Mouse (Mus musculus): Measurements from ENCODE around the gene Slc39a11. TPM values are rescaled to one million over a fixed set of nuclear protein-coding genes. Genes with fewer than 3 reads are reported as not detected.

Gene Slc39a11
- polyA plus RNA-seq, 1 experiment from 2014 or later, result 25.4 TPM

DNA sequence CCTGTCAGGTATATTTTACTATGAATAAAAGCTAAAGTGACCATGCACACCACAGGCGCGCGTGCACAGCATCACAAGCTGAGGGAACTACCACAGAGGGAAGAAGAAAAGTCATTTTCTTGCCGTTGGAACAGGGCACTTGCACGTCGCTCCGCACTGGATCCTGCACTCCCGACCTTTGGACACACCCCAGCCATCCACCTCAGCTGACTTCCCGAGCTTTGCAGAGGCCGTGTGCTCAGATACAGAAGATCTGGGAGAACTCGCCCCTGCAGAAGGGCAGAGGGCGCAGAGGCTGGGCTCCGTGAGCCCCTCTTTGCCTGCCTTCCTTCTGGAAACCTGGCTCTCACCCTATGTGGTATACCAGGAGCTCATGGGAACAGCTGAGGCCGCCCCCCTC is 359.0 kb downstream of the Slc39a11 start:
- ATAC-seq (ENCODE audit: low FRiP score, low TSS enrichment), result 0 out of 2 replicates have a peak, but pooled peaks have one; percentile 6
- Histone ChIP-seq H3K4me2 (replicated peaks; ENCODE audit: low read depth, low read length) (no peak overlapping the region), H3K9me3 (ENCODE audit: low read length) (no peaks in the 10 kb centered on the region), H3K4me3 (ENCODE audit: low read length) (no peak overlapping the region), H3K27ac (ENCODE audit: low read length) (no peak overlapping the region), H3K36me3 (ENCODE audit: insufficient read depth, low read length) (no peaks in the 10 kb centered on the region), H3K27me3 (ENCODE audit: insufficient read depth, low read length) (no peaks in the 10 kb centered on the region), H3K4me1 (ENCODE audit: insufficient read depth, low read length) (peaks cover 16% of the 10 kb centered on the region), H3K9ac (replicated peaks; ENCODE audit: low read length) (no peak overlapping the region)
- 76% methylated on average over 14 of the region's 14 CpGs for WGBS

DNA sequence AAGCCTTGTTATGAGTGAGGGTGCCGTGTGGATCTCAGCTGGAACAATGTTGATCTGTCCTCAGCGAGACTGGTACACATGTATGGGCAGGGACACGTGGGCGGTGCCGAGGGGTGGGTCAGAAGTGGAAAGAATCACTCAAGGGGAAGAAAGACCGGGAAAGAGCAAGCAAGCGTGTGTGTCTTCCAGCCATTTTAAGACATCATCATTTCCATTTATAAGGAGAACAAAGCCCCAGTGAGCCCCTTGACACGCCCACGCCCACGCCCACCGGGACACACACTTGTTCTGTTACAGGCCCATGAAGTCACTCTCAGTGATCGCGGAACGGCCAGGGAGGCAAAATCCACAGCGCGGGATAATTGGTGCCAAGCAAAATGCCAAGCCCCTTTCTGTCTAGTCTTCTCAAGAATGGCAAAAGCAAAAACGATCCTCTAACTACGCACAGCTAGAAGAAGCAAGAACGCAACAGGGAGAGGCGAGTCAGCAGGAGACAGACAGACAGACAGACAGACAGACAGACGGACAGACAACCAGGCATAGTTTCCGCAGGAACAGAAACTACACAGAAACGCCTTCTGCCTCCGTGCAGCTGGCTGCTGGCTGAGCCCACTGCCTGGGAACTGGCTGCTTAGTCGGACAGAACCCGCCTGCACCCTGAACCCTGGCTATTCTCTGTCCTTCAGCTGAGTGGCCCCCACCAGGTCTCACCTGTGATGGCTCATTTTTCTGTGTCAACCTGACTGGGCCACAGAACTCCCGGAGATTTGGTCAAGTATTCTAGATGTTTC is 364.7 kb downstream of the Slc39a11 start:
- Histone ChIP-seq H3K9me3 (ENCODE audit: low read length) (no peaks in the 10 kb centered on the region), H3K4me1 (ENCODE audit: insufficient read depth, low read length) (peaks cover 28% of the 10 kb centered on the region), H3K4me3 (ENCODE audit: low read length) (no peak overlapping the region), H3K36me3 (ENCODE audit: insufficient read depth, low read length) (no peaks in the 10 kb centered on the region), H3K27me3 (ENCODE audit: insufficient read depth, low read length) (no peaks in the 10 kb centered on the region), H3K27ac (ENCODE audit: low read length) (no peak overlapping the region), H3K4me2 (replicated peaks; ENCODE audit: low read depth, low read length) (peak overlapping the region; percentile 26), H3K9ac (replicated peaks; ENCODE audit: low read length) (no peak overlapping the region)
- WGBS, result 71% methylated on average over 27 of the region's 27 CpGs
- ATAC-seq (ENCODE audit: low FRiP score, low TSS enrichment), result no peak

DNA sequence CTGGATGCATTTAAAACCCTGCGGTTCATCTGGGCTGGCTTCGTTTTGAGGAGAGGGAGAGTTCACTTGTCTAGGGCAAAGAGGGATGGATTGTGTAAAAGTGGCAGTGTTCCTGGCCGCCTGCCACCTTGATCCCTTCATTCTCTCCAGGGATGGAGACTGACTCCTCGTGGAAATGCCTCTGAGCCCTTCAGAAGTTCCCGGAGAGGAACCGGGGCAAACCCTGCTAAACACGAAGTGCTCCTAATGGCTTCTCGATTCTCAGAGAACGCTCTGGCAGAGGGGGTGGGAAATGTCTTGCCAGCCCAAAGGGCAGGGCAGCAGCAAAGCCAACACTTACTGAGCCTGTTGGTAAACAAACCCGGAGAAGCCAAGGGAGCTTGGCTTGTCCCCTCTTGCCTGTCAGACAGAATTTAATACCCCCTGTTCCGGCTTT is 366.5 kb downstream of the Slc39a11 start:
- Histone ChIP-seq H3K4me3 (ENCODE audit: low read length) (no peak overlapping the region), H3K27me3 (ENCODE audit: insufficient read depth, low read length) (no peaks in the 10 kb centered on the region), H3K9me3 (ENCODE audit: low read length) (no peaks in the 10 kb centered on the region), H3K4me1 (ENCODE audit: insufficient read depth, low read length) (peaks cover 28% of the 10 kb centered on the region), H3K27ac (ENCODE audit: low read length) (no peak overlapping the region), H3K9ac (replicated peaks; ENCODE audit: low read length) (peak overlapping the region; percentile 31; the same call in 1 of the 2 replicates), H3K4me2 (replicated peaks; ENCODE audit: low read depth, low read length) (no peak overlapping the region), H3K36me3 (ENCODE audit: insufficient read depth, low read length) (no peaks in the 10 kb centered on the region)
- ATAC-seq (ENCODE audit: low FRiP score, low TSS enrichment), result no peak; the same call in 1 of the 2 replicates
- WGBS, result 19% methylated on average over 11 of the region's 11 CpGs

DNA sequence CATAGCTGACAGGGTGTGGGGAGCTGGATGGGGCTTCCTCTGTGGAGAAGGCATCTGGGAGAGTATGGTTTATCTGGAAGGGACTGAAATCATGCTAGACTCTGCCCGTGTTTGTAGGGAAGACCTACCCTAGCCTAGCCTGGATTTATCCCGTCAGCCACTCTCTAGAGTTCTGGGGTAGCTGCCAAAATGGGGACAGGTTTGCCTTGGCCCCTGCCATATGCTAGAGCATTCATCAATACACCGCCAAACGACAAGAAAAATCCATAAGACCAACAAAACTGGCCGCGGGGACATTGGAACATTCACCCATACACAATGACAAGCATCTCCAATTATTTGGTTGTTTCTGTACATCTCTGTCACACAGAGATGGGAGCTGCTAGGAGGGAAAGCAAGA is 371.6 kb downstream of the Slc39a11 start:
- no peaks in the 10 kb centered on the region for H3K27me3 ChIP-seq (ENCODE audit: insufficient read depth, low read length)
- ATAC-seq (ENCODE audit: low FRiP score, low TSS enrichment), result no peak
- no peak overlapping the region for H3K27ac ChIP-seq (ENCODE audit: low read length)
- no peak overlapping the region for H3K9ac ChIP-seq (replicated peaks; ENCODE audit: low read length)
- no peak overlapping the region for H3K4me2 ChIP-seq (replicated peaks; ENCODE audit: low read depth, low read length)
- H3K4me1 ChIP-seq (ENCODE audit: insufficient read depth, low read length), result peaks cover 13% of the 10 kb centered on the region
- H3K4me3 ChIP-seq (ENCODE audit: low read length), result no peak overlapping the region
- H3K36me3 ChIP-seq (ENCODE audit: insufficient read depth, low read length), result no peaks in the 10 kb centered on the region
- H3K9me3 ChIP-seq (ENCODE audit: low read length), result no peaks in the 10 kb centered on the region
- 92% methylated on average over 6 of the region's 6 CpGs for WGBS

DNA sequence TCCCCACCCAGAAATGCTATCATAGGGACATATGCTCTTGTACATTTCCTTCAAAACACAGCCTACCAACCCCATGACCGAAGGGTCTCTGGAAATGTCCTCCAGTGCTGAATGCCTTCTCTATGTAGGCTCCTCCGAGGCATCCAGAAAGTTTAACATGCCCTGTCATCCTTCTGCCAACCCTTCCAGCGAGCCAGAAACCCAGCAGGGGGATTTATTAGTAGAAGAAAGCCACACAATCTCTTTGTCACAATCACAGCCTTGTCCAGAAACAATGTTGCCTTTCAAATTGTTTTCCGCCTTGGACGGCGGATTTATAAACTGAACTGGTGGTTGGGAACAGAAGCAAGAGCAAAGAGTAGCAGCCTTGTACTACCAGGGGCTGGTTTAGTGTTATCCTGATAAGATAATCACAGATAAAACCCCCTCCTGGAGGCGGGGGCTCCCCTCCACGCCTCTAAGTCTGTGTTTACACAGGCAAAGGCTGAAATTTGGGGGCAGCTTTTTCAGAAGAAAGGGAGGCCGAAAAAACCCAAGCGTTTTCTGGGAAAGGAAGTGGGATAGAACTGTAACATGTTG is 372.8 kb downstream of the Slc39a11 start:
- no peak overlapping the region for H3K4me3 ChIP-seq (ENCODE audit: low read length)
- no peak overlapping the region for H3K4me2 ChIP-seq (replicated peaks; ENCODE audit: low read depth, low read length)
- no peak overlapping the region for H3K27ac ChIP-seq (ENCODE audit: low read length)
- H3K27me3 ChIP-seq (ENCODE audit: insufficient read depth, low read length), result no peaks in the 10 kb centered on the region
- peaks cover 4% of the 10 kb centered on the region; the same call in 1 of the 2 replicates for H3K4me1 ChIP-seq (ENCODE audit: insufficient read depth, low read length)
- ATAC-seq (ENCODE audit: low FRiP score, low TSS enrichment), result no peak
- H3K9me3 ChIP-seq (ENCODE audit: low read length), result no peaks in the 10 kb centered on the region
- 77% methylated on average over 10 of the region's 10 CpGs for WGBS
- no peak overlapping the region for H3K9ac ChIP-seq (replicated peaks; ENCODE audit: low read length)
- no peaks in the 10 kb centered on the region for H3K36me3 ChIP-seq (ENCODE audit: insufficient read depth, low read length)

DNA sequence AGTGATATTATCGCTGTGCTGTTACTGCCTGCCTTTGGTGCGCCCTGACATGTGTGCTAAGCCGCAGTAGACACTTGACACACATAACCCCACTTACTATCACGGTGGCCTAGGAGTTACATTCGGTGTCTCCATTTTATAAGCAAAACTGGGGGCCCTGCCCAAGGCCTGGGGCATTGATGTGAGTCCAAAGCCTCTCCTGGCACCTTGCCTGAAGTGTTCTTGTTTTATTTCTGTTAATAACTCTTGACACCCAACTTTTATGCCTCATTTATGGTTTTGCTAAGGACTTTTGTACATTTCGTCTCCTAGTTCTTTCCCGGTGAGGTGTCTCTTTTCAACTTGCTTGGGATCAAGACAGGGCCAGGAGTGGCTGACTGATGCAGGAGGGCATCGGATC is 373.4 kb downstream of the Slc39a11 start:
- Histone ChIP-seq H3K27ac (ENCODE audit: low read length) (no peak overlapping the region), H3K4me3 (ENCODE audit: low read length) (no peak overlapping the region), H3K4me1 (ENCODE audit: insufficient read depth, low read length) (no peaks in the 10 kb centered on the region), H3K36me3 (ENCODE audit: insufficient read depth, low read length) (no peaks in the 10 kb centered on the region), H3K27me3 (ENCODE audit: insufficient read depth, low read length) (no peaks in the 10 kb centered on the region), H3K4me2 (replicated peaks; ENCODE audit: low read depth, low read length) (no peak overlapping the region), H3K9me3 (ENCODE audit: low read length) (no peaks in the 10 kb centered on the region), H3K9ac (replicated peaks; ENCODE audit: low read length) (no peak overlapping the region)
- WGBS, result 87% methylated on average over 8 of the region's 8 CpGs
- ATAC-seq (ENCODE audit: low FRiP score, low TSS enrichment), result no peak

DNA sequence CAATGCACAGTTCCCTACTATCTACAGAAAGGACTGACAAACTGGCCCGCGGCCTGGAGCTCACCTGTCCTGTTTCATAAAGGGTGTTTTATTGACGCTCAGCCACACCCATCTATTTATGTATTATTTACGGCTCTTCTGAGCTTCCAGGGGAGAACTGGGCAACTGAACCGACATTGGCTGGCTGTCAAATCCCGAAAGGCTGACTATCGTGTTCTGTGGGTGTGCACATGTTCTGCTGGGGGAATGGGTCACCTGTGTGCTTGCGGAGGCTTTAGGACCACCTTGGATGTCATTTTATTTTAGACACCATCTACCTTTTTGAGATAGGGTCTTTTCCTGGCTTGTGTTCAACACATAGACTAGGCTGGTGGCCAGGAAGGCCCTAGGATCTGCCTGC is 375.8 kb downstream of the Slc39a11 start:
- Histone ChIP-seq H3K27ac (ENCODE audit: low read length) (no peak overlapping the region), H3K27me3 (ENCODE audit: insufficient read depth, low read length) (no peaks in the 10 kb centered on the region), H3K4me2 (replicated peaks; ENCODE audit: low read depth, low read length) (no peak overlapping the region), H3K4me3 (ENCODE audit: low read length) (no peak overlapping the region), H3K4me1 (ENCODE audit: insufficient read depth, low read length) (no peaks in the 10 kb centered on the region), H3K36me3 (ENCODE audit: insufficient read depth, low read length) (no peaks in the 10 kb centered on the region), H3K9ac (replicated peaks; ENCODE audit: low read length) (no peak overlapping the region), H3K9me3 (ENCODE audit: low read length) (no peaks in the 10 kb centered on the region)
- 85% methylated on average over 8 of the region's 8 CpGs for WGBS
- no peak for ATAC-seq (ENCODE audit: low FRiP score, low TSS enrichment)

DNA sequence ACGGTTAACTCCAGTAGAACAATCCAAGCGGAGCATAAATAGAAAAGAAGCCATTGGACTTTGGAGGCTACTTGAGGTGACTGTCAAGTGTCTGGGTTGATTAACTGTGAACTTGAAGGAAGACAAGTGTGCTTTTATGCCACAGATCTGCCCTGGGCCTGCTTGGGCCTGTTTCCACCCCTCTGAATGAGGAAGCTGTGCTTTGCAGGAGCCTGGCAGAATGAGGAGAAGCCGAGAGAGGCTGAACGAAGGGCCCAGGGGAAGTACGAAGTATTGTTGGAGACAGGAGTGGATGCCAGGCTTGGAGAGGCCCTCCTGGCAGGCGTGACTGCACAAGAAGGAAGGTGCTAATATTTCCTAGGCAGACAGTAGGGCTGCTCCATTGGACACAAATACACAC is 378.0 kb downstream of the Slc39a11 start:
- no peak overlapping the region for H3K4me2 ChIP-seq (replicated peaks; ENCODE audit: low read depth, low read length)
- no peaks in the 10 kb centered on the region for H3K36me3 ChIP-seq (ENCODE audit: insufficient read depth, low read length)
- H3K27ac ChIP-seq (ENCODE audit: low read length), result no peak overlapping the region
- H3K9ac ChIP-seq (replicated peaks; ENCODE audit: low read length), result no peak overlapping the region
- 90% methylated on average over 6 of the region's 6 CpGs for WGBS
- no peaks in the 10 kb centered on the region for H3K27me3 ChIP-seq (ENCODE audit: insufficient read depth, low read length)
- ATAC-seq (ENCODE audit: low FRiP score, low TSS enrichment), result no peak
- no peaks in the 10 kb centered on the region for H3K4me1 ChIP-seq (ENCODE audit: insufficient read depth, low read length)
- H3K4me3 ChIP-seq (ENCODE audit: low read length), result no peak overlapping the region
- no peaks in the 10 kb centered on the region for H3K9me3 ChIP-seq (ENCODE audit: low read length)

DNA sequence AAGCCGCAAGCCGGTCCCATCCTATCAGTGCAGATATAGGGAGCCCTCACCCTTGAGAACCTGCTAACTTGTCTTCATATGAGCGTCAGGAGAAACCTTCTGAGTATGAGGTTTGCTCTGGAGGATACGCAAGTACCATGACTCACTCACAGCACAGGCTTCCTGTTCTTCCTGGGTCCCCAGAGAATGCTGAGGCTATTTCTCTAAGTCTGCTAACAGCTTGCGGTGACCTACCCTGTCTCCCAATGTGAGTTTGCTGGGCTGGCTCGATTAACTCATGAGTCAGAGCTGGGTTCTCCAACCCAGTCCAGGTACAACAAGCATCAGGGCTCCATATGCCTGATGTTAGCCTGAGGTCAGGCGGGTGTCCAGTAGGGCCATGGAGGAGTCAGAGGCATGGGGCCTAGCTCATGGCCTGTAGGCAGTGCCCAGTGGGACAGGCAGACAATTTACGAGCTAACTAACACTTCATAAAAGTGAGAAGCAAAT is 381.0 kb downstream of the Slc39a11 start:
- no peak overlapping the region for H3K4me2 ChIP-seq (replicated peaks; ENCODE audit: low read depth, low read length)
- H3K4me3 ChIP-seq (ENCODE audit: low read length), result no peak overlapping the region
- H3K36me3 ChIP-seq (ENCODE audit: insufficient read depth, low read length), result no peaks in the 10 kb centered on the region
- no peak overlapping the region for H3K27ac ChIP-seq (ENCODE audit: low read length)
- ATAC-seq (ENCODE audit: low FRiP score, low TSS enrichment), result no peak
- no peaks in the 10 kb centered on the region for H3K9me3 ChIP-seq (ENCODE audit: low read length)
- peaks cover 10% of the 10 kb centered on the region for H3K4me1 ChIP-seq (ENCODE audit: insufficient read depth, low read length)
- H3K9ac ChIP-seq (replicated peaks; ENCODE audit: low read length), result no peak overlapping the region
- H3K27me3 ChIP-seq (ENCODE audit: insufficient read depth, low read length), result no peaks in the 10 kb centered on the region
- 79% methylated on average over 8 of the region's 8 CpGs for WGBS

All from kidney, embryonic 16.5 days (tissue).